Mouse (Mus musculus) midbrain, embryonic 14.5 days (tissue): ENCODE data around the gene Olfr1317. TPM values are rescaled to one million over a fixed set of nuclear protein-coding genes. Genes with fewer than 3 reads are reported as not detected.

ENCODE experiments used
- ATAC-seq: fragments of 200-750 bp; cut with Nextera tagmentation; 2 replicates; pipeline ENCODE4 v1.8.0; 2017; ENCODE audit warnings: moderate number of reproducible peaks, moderate library complexity; ENCODE audit not compliant: low FRiP score, low TSS enrichment
- DNase-seq: peaks from one replicate; pipeline ENCODE4 v3.0.0-alpha.2; 2015
- H3K27ac ChIP-seq: fragments of 300-500 bp; sonication (generic); replicated peaks from 2 replicates; pipeline ENCODE4 v1.5.1; 2014; ENCODE audit warnings: mild to moderate bottlenecking, low read depth, low read length, moderate library complexity
- H3K27me3 ChIP-seq: fragments of 300-500 bp; sonication (generic); 2 replicates; pipeline ENCODE4 v1.6.1; 2014; ENCODE audit warnings: low read length, control low read depth, mixed read lengths; ENCODE audit not compliant: control insufficient read depth, insufficient read depth
- H3K36me3 ChIP-seq: fragments of 300-500 bp; sonication (generic); 2 replicates; pipeline ENCODE4 v1.6.1; 2014; ENCODE audit warnings: low read length, control low read depth; ENCODE audit not compliant: control insufficient read depth, insufficient read depth
- H3K4me1 ChIP-seq: fragments of 300-500 bp; sonication (generic); 2 replicates; pipeline ENCODE4 v1.6.1; 2014; ENCODE audit warnings: mild to moderate bottlenecking, antibody characterized with exemption, low read length, control low read depth; ENCODE audit not compliant: control insufficient read depth, insufficient read depth
- H3K4me2 ChIP-seq: fragments of 300-500 bp; sonication (generic); 2 replicates; pipeline ENCODE4 v1.6.1; 2014; ENCODE audit warnings: mild to moderate bottlenecking, low read length, moderate library complexity
- H3K4me3 ChIP-seq: fragments of 300-500 bp; sonication (generic); replicated peaks from 2 replicates; pipeline ENCODE4 v1.5.1; 2014; ENCODE audit warnings: low read depth, low read length
- H3K9ac ChIP-seq: fragments of 300-500 bp; sonication (generic); replicated peaks from 2 replicates; pipeline ENCODE4 v1.6.1; 2014; ENCODE audit warnings: mild to moderate bottlenecking, low read length, moderate library complexity
- H3K9me3 ChIP-seq: fragments of 300-500 bp; sonication (generic); 2 replicates; pipeline ENCODE4 v1.6.1; 2016; ENCODE audit warnings: low read length, control low read depth, mixed read lengths; ENCODE audit not compliant: control insufficient read depth
- WGBS: fragments of 180-500 bp; shearing (Covaris S2); extraction: QIAGEN DNeasy Blood & Tissue Kit; methylation state at CpG from one replicate; pipeline ENCODE4 v1.1.7; 2014; 5-methylcytosine and 5-hydroxymethylcytosine counted together
- polyA plus RNA-seq: library from polyadenylated mRNA; unstranded; fragments of >200 nt; fragmentation: Nextera tagmentation; extraction: Ambion mirVana; gene quantifications from 2 replicates; pipeline ENCODE4 v1.2.1, GENCODE M21; 2014

The Olfr1317 gene
- polyA plus RNA-seq, result not detected in 2 replicates

GRCm38 (mm10) chr2:112140029-112140428, at the start of gene Olfr1317:
Gene Olfr1317 (plus strand): TSS chr2:112140329.
- no peak for ATAC-seq

DNA sequence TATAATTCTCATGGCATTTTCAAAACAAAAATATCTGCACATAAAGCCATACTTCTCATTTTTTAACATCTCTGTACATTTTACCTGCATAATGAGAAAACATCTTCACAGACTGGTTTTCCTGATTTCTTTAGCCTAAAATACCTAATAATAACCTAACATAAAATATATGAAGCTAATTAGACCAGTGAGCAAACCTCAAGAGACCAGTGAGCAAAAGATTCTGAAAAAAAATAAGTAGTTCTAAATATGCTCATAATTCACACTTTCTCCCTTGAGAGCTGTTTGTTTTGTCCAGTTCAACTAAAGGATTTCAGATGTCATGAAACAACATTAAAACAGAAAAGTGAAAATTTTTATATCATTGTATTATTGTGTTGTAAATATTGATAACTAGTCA, 43.4 kb upstream of the Olfr1317 start, which contains the start of gene Olfr1314:
Gene Olfr1314 (minus strand): TSS at position 101 of the 400 bp plus-strand sequence.
- no peaks in the 10 kb centered on the region for H3K36me3 ChIP-seq
- no peak within 1 kb of the TSS for H3K9ac ChIP-seq
- H3K9me3 ChIP-seq, result no peaks in the 10 kb centered on the region
- no peaks in the 10 kb centered on the region for H3K27me3 ChIP-seq
- H3K4me2 ChIP-seq, result no peak within 1 kb of the TSS
- no peak within 1 kb of the TSS for H3K27ac ChIP-seq
- no peaks in the 10 kb centered on the region for H3K4me1 ChIP-seq
- no peak within 1 kb of the TSS for H3K4me3 ChIP-seq
- ATAC-seq (no peak), DNase-seq (no peak)

More at GRCm38 (mm10) chr2:112140029-112140428, at the start of gene Olfr1317:
- Histone ChIP-seq H3K4me3 (no peak within 1 kb of the TSS), H3K9ac (no peak within 1 kb of the TSS), H3K9me3 (no peaks in the 10 kb centered on the region), H3K36me3 (no peaks in the 10 kb centered on the region), H3K27me3 (no peaks in the 10 kb centered on the region), H3K4me2 (no peak within 1 kb of the TSS), H3K27ac (no peak within 1 kb of the TSS), H3K4me1 (no peaks in the 10 kb centered on the region)
- DNase-seq, result no peak
- 87% methylated on average over 2 of the region's 2 CpGs for WGBS

DNA sequence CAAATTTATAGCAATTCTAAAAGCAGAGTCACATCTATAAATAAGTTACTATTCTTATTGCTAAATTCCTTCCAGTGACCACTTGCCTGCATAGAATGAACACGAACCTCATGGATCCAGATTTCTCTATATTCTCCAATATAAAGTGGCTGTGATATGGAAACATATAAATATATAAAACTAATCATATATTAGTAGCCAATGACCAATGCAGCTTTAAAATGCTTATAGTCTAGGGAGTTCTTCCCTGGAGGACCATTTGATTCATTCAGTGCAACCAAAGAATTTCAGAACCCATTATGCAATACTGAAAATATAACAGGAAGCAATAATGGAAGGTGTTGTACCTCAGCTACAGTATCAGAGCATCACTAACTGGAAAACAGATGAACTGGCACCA, 24.8 kb upstream of the Olfr1317 start, which contains the start of gene Olfr1315-ps1:
Gene Olfr1315-ps1 (minus strand): TSS at position 101 of the 400 bp plus-strand sequence.
- Histone ChIP-seq H3K4me2 (no peak within 1 kb of the TSS), H3K27me3 (no peaks in the 10 kb centered on the region), H3K9me3 (no peaks in the 10 kb centered on the region), H3K4me1 (no peaks in the 10 kb centered on the region), H3K4me3 (no peak within 1 kb of the TSS), H3K27ac (no peak within 1 kb of the TSS), H3K36me3 (no peaks in the 10 kb centered on the region), H3K9ac (no peak within 1 kb of the TSS)
- ATAC-seq, result no peak
- 83% methylated on average over 1 of the region's 1 CpGs for WGBS
- no peak for DNase-seq

DNA sequence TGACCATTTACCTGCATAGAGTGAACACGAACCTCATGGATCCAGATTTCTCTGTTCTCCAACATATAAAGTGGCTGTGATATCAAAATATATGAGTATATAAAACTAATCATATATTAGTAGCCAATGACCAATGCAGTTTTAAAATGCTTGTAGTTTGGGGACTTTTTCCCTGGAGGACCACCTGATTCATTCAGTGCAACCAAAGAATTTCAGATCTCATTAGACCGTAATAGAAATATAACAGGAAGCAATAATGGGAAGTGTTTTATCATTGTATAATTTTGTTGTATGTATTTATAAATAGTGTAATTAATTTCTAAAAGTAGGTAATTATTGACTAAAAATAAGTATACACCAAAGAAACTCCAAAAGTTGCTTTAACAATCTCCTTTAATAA, 5.3 kb upstream of the Olfr1317 start, which contains the start of gene Olfr1316:
Gene Olfr1316 (minus strand): TSS at position 101 of the 400 bp plus-strand sequence.
- Histone ChIP-seq H3K27ac (no peak within 1 kb of the TSS), H3K4me1 (no peaks in the 10 kb centered on the region), H3K4me2 (no peak within 1 kb of the TSS), H3K9ac (no peak within 1 kb of the TSS), H3K9me3 (no peaks in the 10 kb centered on the region), H3K36me3 (no peaks in the 10 kb centered on the region), H3K4me3 (no peak within 1 kb of the TSS), H3K27me3 (no peaks in the 10 kb centered on the region)
- ATAC-seq, result no peak
- WGBS, result 96% methylated on average over 2 of the region's 2 CpGs
- DNase-seq, result no peak

DNA sequence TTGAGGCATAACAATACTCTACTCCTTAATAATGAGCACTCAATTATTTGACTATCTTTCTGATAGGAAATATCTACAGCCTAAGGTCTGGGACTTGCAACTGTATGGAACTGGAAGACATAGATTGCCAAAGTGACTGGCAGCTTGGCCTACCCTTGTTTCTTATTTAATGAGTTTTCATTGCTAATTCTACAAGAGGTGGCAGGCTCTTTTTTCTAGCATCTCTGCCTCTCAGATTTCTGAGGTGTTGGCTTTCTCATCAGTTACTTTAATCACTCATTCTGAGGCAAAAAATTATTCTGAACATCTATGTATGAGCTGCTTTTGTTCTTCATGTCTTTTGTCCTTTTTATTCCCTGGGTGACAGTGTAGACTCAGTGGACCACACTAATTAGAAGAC, 13.8 kb downstream of the Olfr1317 start, which contains the start of gene Olfr1318:
Gene Olfr1318 (plus strand): TSS at position 301 of the 400 bp plus-strand sequence.
- no peaks in the 10 kb centered on the region for H3K36me3 ChIP-seq
- H3K27me3 ChIP-seq, result no peaks in the 10 kb centered on the region
- no peak for ATAC-seq
- no peak within 1 kb of the TSS for H3K9ac ChIP-seq
- DNase-seq, result no peak
- H3K4me1 ChIP-seq, result no peaks in the 10 kb centered on the region
- no peak within 1 kb of the TSS for H3K4me3 ChIP-seq
- H3K4me2 ChIP-seq, result no peak within 1 kb of the TSS
- H3K27ac ChIP-seq, result no peak within 1 kb of the TSS
- no peaks in the 10 kb centered on the region for H3K9me3 ChIP-seq

Other genes with a start within 250 kb of the Olfr1317 start
- not detected in 2 replicates for gene Olfr1306, start 224.1 kb upstream of the Olfr1317 start, polyA plus RNA-seq
- 0.01 TPM in 1 of 2 replicates, not detected in the other for gene Olfr1307, start 190.9 kb upstream of the Olfr1317 start, polyA plus RNA-seq
- not detected in 2 replicates for gene Olfr1308, start 175.4 kb upstream of the Olfr1317 start, polyA plus RNA-seq
- gene Olfr1309, start 150.0 kb upstream of the Olfr1317 start, polyA plus RNA-seq, result not detected in 2 replicates
- 0.22 TPM in 1 of 2 replicates, not detected in the other for gene Olfr1310, start 127.6 kb upstream of the Olfr1317 start, polyA plus RNA-seq
- not detected in 2 replicates for gene Olfr1311, start 115.9 kb upstream of the Olfr1317 start, polyA plus RNA-seq
- gene Olfr1312, start 90.1 kb upstream of the Olfr1317 start, polyA plus RNA-seq, result not detected in 2 replicates
- gene Olfr1313, start 62.5 kb upstream of the Olfr1317 start, polyA plus RNA-seq, result not detected in 2 replicates
- not detected in 2 replicates for gene Olfr1314, start 43.5 kb upstream of the Olfr1317 start, polyA plus RNA-seq
- gene Olfr1315-ps1, start 24.9 kb upstream of the Olfr1317 start, polyA plus RNA-seq, result not detected in 2 replicates
- gene Olfr1316, start 5.4 kb upstream of the Olfr1317 start, polyA plus RNA-seq, result not detected in 2 replicates
- gene Olfr1318, start 13.9 kb downstream of the Olfr1317 start, polyA plus RNA-seq, result not detected in 2 replicates
- 13.9 and 18.7 TPM in 2 replicates for gene Lpcat4, start 99.1 kb downstream of the Olfr1317 start, polyA plus RNA-seq
- 0.05 TPM in 1 of 2 replicates, not detected in the other for gene Nutm1, start 119.0 kb downstream of the Olfr1317 start, polyA plus RNA-seq
- 136 and 182 TPM in 2 replicates for gene Nop10, start 121.6 kb downstream of the Olfr1317 start, polyA plus RNA-seq
- 18.6 and 25.9 TPM in 2 replicates for gene Slc12a6, start 125.5 kb downstream of the Olfr1317 start, polyA plus RNA-seq
- not detected in 2 replicates for gene Gm21985, start 126.0 kb downstream of the Olfr1317 start, polyA plus RNA-seq
- gene Emc4, start 227.7 kb downstream of the Olfr1317 start, polyA plus RNA-seq, result 147 and 187 TPM in 2 replicates
- gene Katnbl1, start 238.9 kb downstream of the Olfr1317 start, polyA plus RNA-seq, result 33.3 and 39.0 TPM in 2 replicates